Mouse (Mus musculus) B cell, adult 62 days (primary cell): ENCODE measurements around the gene Fam183b. TPM values are rescaled to one million over a fixed set of nuclear protein-coding genes. Genes with fewer than 3 reads are reported as not detected.

Source experiments
- total RNA-seq: library from RNA; stranded (reverse); gene quantifications from 4 replicates; pipeline ENCODE4 v1.2.4, GENCODE M21; 2023

Gene Fam183b
- total RNA-seq = not detected in 4 replicates

GRCm38 (mm10) chr11:58801558-58802228 lies at the start of gene Fam183b:
Gene Fam183b (minus strand): TSS chr11:58801960.

GRCm38 (mm10) chr11:58846919-58847461 lies 45.2 kb upstream of the Fam183b start, which contains the start of gene Gm12258:
Gene Gm12258 (plus strand): TSS chr11:58847158.

DNA sequence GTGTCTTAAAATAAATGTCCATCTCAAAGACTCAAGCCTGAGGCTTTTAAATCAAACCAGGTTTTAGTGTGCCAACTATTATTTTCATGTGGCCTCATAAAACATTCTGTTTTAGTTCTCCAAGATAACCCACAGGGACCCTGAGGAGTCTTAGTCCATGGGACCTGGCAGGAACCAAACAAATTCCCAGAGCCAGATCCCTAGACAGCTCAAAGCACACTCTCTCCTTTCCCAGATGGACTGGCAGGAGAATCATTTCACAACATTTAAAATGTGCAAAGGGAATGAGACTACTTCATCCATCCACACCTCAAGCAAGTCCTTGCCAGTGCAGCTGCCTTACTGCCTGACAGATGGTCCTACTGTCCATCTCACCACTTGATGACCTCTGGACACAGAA lies 37.2 kb upstream of the Fam183b start, which contains the start of gene Olfr311:
TSS of gene Olfr311 (plus strand) at position 301 of the 400 bp plus-strand sequence.

DNA sequence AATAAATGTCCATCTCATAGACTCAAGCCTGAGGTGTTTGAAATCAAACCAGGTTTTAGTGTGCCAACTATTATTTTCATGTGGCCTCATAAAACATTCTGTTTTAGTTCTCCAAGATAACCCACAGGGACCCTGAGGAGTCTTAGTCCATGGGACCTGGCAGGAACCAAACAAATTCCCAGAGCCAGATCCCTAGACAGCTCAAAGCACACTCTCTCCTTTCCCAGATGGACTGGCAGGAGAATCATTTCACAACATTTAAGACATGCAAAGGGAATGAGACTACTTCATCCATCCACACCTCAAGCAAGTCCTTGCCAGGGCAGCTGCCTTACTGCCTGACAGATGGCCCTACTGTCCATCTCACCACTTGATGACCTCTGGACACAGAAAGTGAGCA lies 27.2 kb upstream of the Fam183b start, which contains the start of gene Olfr312:
TSS of gene Olfr312 (plus strand) at position 301 of the 400 bp plus-strand sequence.

GRCm38 (mm10) chr11:58814700-58815099 lies 12.9 kb upstream of the Fam183b start, which contains the start of gene Olfr313:
Gene Olfr313 (plus strand): TSS chr11:58815000.

GRCm38 (mm10) chr11:58782480-58783089 lies 19.2 kb downstream of the Fam183b start, which contains the start of gene Olfr314:
Gene Olfr314 (plus strand): TSS chr11:58782952.

GRCm38 (mm10) chr11:58772888-58773287 lies 28.9 kb downstream of the Fam183b start, which contains the start of gene Olfr315:
Gene Olfr315 (plus strand): TSS chr11:58773188.

GRCm38 (mm10) chr11:58752434-58752833 lies 49.3 kb downstream of the Fam183b start, which contains the start of gene Olfr316:
Gene Olfr316 (plus strand): TSS chr11:58752734.

Other genes starting within 250 kb of the Fam183b start
- gene Olfr328, start 246.3 kb downstream of the Fam183b start, total RNA-seq = 0.18 to 0.48 TPM (median 0.25 TPM) in 4 replicates
- gene Olfr224, start 231.4 kb downstream of the Fam183b start, total RNA-seq = not detected in 4 replicates
- gene Olfr325, start 224.2 kb downstream of the Fam183b start, total RNA-seq = not detected in 4 replicates
- not detected in 4 replicates for gene Olfr324, start 206.8 kb downstream of the Fam183b start, total RNA-seq
- gene 2210407C18Rik, start 185.9 kb downstream of the Fam183b start, total RNA-seq = not detected in 4 replicates
- gene Olfr323, start 171.5 kb downstream of the Fam183b start, total RNA-seq = not detected in 4 replicates
- not detected in 4 replicates for gene Trim58, start 161.5 kb downstream of the Fam183b start, total RNA-seq
- gene Olfr322, start 143.2 kb downstream of the Fam183b start, total RNA-seq = not detected in 4 replicates
- not detected in 4 replicates for gene Olfr320, start 120.9 kb downstream of the Fam183b start, total RNA-seq
- not detected in 4 replicates for gene Olfr319, start 102.8 kb downstream of the Fam183b start, total RNA-seq
- 0.41 to 1.1 TPM (median 0.60 TPM) in 4 replicates for gene Olfr318, start 77.9 kb downstream of the Fam183b start, total RNA-seq
- gene Olfr317, start 62.7 kb downstream of the Fam183b start, total RNA-seq = not detected in 4 replicates
- gene Olfr316, start 49.2 kb downstream of the Fam183b start, total RNA-seq = not detected in 4 replicates
- gene Olfr315, start 28.8 kb downstream of the Fam183b start, total RNA-seq = not detected in 4 replicates
- 0.20 TPM in 1 of 4 replicates, not detected in the others for gene Olfr314, start 19.0 kb downstream of the Fam183b start, total RNA-seq
- gene Olfr313, start 13.0 kb upstream of the Fam183b start, total RNA-seq = not detected in 4 replicates
- not detected in 4 replicates for gene Olfr312, start 27.3 kb upstream of the Fam183b start, total RNA-seq
- gene Olfr311, start 37.3 kb upstream of the Fam183b start, total RNA-seq = not detected in 4 replicates
- 4.1 to 8.8 TPM (median 5.6 TPM) in 4 replicates for gene Gm12258, start 45.2 kb upstream of the Fam183b start, total RNA-seq
- gene 2810021J22Rik, start 65.3 kb upstream of the Fam183b start, total RNA-seq = 10.3 to 12.2 TPM (median 11.0 TPM) in 4 replicates
- 9.9 to 13.0 TPM (median 11.6 TPM) in 4 replicates for gene Zfp39, start 102.3 kb upstream of the Fam183b start, total RNA-seq
- not detected in 4 replicates for gene Btnl10, start 115.9 kb upstream of the Fam183b start, total RNA-seq
- 113 to 129 TPM (median 118 TPM) in 4 replicates for gene Rnf187, start 137.0 kb upstream of the Fam183b start, total RNA-seq
- 20.4 to 26.0 TPM (median 20.9 TPM) in 4 replicates for gene Hist3h2ba, start 147.0 kb upstream of the Fam183b start, total RNA-seq
- 61.7 to 72.8 TPM (median 69.5 TPM) in 4 replicates for gene Hist3h2a, start 152.7 kb upstream of the Fam183b start, total RNA-seq
- 0.16 to 0.39 TPM (median 0.28 TPM) in 4 replicates for gene Trim17, start 152.7 kb upstream of the Fam183b start, total RNA-seq
- 110 to 128 TPM (median 119 TPM) in 4 replicates for gene Trim11, start 176.1 kb upstream of the Fam183b start, total RNA-seq